Mouse (Mus musculus) layer of hippocampus, adult 2 months (tissue): ENCODE measurements at regions not wholly inside any gene's neighbourhood (a gene's known extent, or its start where the extent isn't known, plus 50 kb on each side); places are given as distances from the start of the nearest gene placed in this dataset.
"Not testable (repeated sequence)": the region's sequence is repeated elsewhere in the genome, so short reads cannot be mapped to it uniquely, and the experiment has no call there.

Experiments used
- DNase-seq, 2 experiments: peaks; one replicate each; pipeline ENCODE4 v3.0.0; 2022; ENCODE audit warnings: low spot score in 2 of 2
- H3K27ac ChIP-seq: fragments of 200-600 bp; 2 replicates; pipeline ENCODE4 v1.8.1; 2022
- H3K4me3 ChIP-seq: fragments of 200-600 bp; 2 replicates; pipeline ENCODE4 v1.8.1; 2022; ENCODE audit warnings: mild to moderate bottlenecking
- CTCF ChIP-seq: fragments of 200-600 bp; conservative IDR thresholded peaks from 2 replicates; pipeline ENCODE4 v1.8.1; 2022; ENCODE audit warnings: antibody characterized with exemption, mild to moderate bottlenecking, moderate library complexity

- DNase-seq: peak; percentile 10
- no peak overlapping the region for H3K4me3 ChIP-seq
- no peak overlapping the region for H3K27ac ChIP-seq
- peak; percentile 77 for TF ChIP-seq CTCF
Observed at GRCm38 (mm10) chrX:50675356-50675755, 165.5 kb upstream of the Stk26 start.

GRCm38 (mm10) chrX:50657835-50658565 is 182.8 kb upstream of the Stk26 start:
- no peak overlapping the region for H3K4me3 ChIP-seq
- DNase-seq: peak; percentile 37 to 58
- no peak overlapping the region for H3K27ac ChIP-seq
- TF ChIP-seq CTCF: peak; percentile 92

GRCm38 (mm10) chrX:50657180-50657834 is 183.5 kb upstream of the Stk26 start:
- Histone ChIP-seq H3K27ac (no peak overlapping the region), H3K4me3 (no peak overlapping the region)
- TF ChIP-seq CTCF: no peak
- DNase-seq: no peak

- H3K27ac ChIP-seq, DNase-seq, H3K4me3 ChIP-seq: not testable (repeated sequence)
Observed at GRCm38 (mm10) chrX:50655380-50655779, 185.5 kb upstream of the Stk26 start.

GRCm38 (mm10) chrX:50641347-50641746 is 199.5 kb upstream of the Stk26 start:
- Histone ChIP-seq H3K27ac (no peak overlapping the region), H3K4me3 (no peak overlapping the region)
- TF ChIP-seq CTCF: no peak
- no peak for DNase-seq

GRCm38 (mm10) chrX:50635634-50636033 is 205.2 kb upstream of the Stk26 start:
- TF ChIP-seq CTCF: no peak; the same call in 1 of the 2 replicates
- H3K4me3 ChIP-seq: peak overlapping the region; percentile 64
- H3K27ac ChIP-seq: peak overlapping the region; percentile 83
- DNase-seq: no peak

- Histone ChIP-seq H3K27ac (peak overlapping the region; percentile 83), H3K4me3 (peak overlapping the region; percentile 64)
- peak; percentile 70 for TF ChIP-seq CTCF
- peak; percentile 77 to 83 for DNase-seq
Observed at GRCm38 (mm10) chrX:50634842-50635615, 205.8 kb upstream of the Stk26 start.

- TF ChIP-seq CTCF: no peak
- H3K27ac ChIP-seq: no peak overlapping the region
- DNase-seq: no peak
- no peak overlapping the region for H3K4me3 ChIP-seq
Observed at GRCm38 (mm10) chrX:50632536-50632935, 204.2 kb upstream of the Olfr1324 start.

- Histone ChIP-seq H3K27ac (no peak overlapping the region), H3K4me3 (no peak overlapping the region)
- DNase-seq: no peak
- TF ChIP-seq CTCF: no peak
Observed at GRCm38 (mm10) chrX:50625336-50625735, 197.0 kb upstream of the Olfr1324 start.

GRCm38 (mm10) chrX:50622984-50623455 is 194.7 kb upstream of the Olfr1324 start:
- Histone ChIP-seq H3K4me3 (no peak overlapping the region), H3K27ac (no peak overlapping the region)

GRCm38 (mm10) chrX:50620909-50621308 is 192.6 kb upstream of the Olfr1324 start:
- TF ChIP-seq CTCF: no peak
- Histone ChIP-seq H3K27ac (no peak overlapping the region), H3K4me3 (no peak overlapping the region)
- peak in 1 of 2 experiments; percentile 46 for DNase-seq

More at GRCm38 (mm10) chrX:50622984-50623455, 194.7 kb upstream of the Olfr1324 start:
- peak in 1 of 2 experiments; percentile 71 for DNase-seq
- TF ChIP-seq CTCF: no peak

GRCm38 (mm10) chrX:50619919-50620318 is 191.6 kb upstream of the Olfr1324 start:
- peak in 1 of 2 experiments; percentile 89 for DNase-seq
- no peak overlapping the region for H3K4me3 ChIP-seq
- H3K27ac ChIP-seq: no peak overlapping the region
- TF ChIP-seq CTCF: no peak

- TF ChIP-seq CTCF: no peak
- no peak for DNase-seq
- Histone ChIP-seq H3K27ac (no peak overlapping the region), H3K4me3 (no peak overlapping the region)
Observed at GRCm38 (mm10) chrX:50618936-50619335, 190.6 kb upstream of the Olfr1324 start.

GRCm38 (mm10) chrX:50616920-50617319 is 188.6 kb upstream of the Olfr1324 start:
- peak in 1 of 2 experiments; percentile 79 for DNase-seq
- H3K27ac ChIP-seq, H3K4me3 ChIP-seq: not testable (repeated sequence)

GRCm38 (mm10) chrX:50614874-50615273 is 186.6 kb upstream of the Olfr1324 start:
- DNase-seq: peak in 1 of 2 experiments; percentile 88
- not testable (repeated sequence) for H3K4me3 ChIP-seq, H3K27ac ChIP-seq

GRCm38 (mm10) chrX:50614367-50614766 is 186.1 kb upstream of the Olfr1324 start:
- not testable (repeated sequence) for H3K27ac ChIP-seq, H3K4me3 ChIP-seq
- peak in 1 of 2 experiments; percentile 67 for DNase-seq
